Mouse (Mus musculus): ENCODE results near the gene Mdp1.

Mdp1 gene

GRCm38 (mm10) chr14:55643060-55643907 lies 17.0 kb downstream of the Mdp1 start, which contains the start of gene Tm9sf1:
Gene Tm9sf1, minus strand, starts transcription at chr14:55643806.
- peak; percentile 83 for DNase-seq (ENCODE audit: low spot score in 2 of 2)

GRCm38 (mm10) chr14:55642679-55643059 lies 17.6 kb downstream of the Mdp1 start:
- DNase-seq (ENCODE audit: low spot score in 2 of 2) = no peak

- DNase-seq (ENCODE audit: low spot score in 2 of 2) = no peak
Observed at GRCm38 (mm10) chr14:55641291-55641690, 19.0 kb downstream of the Mdp1 start.

- no peak for DNase-seq (ENCODE audit: low spot score in 2 of 2)
Observed at GRCm38 (mm10) chr14:55640816-55641215, 19.5 kb downstream of the Mdp1 start.

GRCm38 (mm10) chr14:55637795-55638194 lies 22.5 kb downstream of the Mdp1 start, which contains the start of gene Gm49378:
Gene Gm49378, minus strand, starts transcription at chr14:55637895.
- no peak for DNase-seq (ENCODE audit: low spot score in 2 of 2)

GRCm38 (mm10) chr14:55635523-55636007 lies 24.7 kb downstream of the Mdp1 start, which contains the start of gene Ipo4:
Gene Ipo4, minus strand, starts transcription at chr14:55635957.
- DNase-seq (ENCODE audit: low spot score in 2 of 2) = peak; percentile 83 to 84

- DNase-seq (ENCODE audit: low spot score in 2 of 2) = no peak
Observed at GRCm38 (mm10) chr14:55634874-55635522, 25.3 kb downstream of the Mdp1 start.

- peak; percentile 48 to 62 for DNase-seq (ENCODE audit: low spot score in 2 of 2)
Observed at GRCm38 (mm10) chr14:55629312-55629711, 31.0 kb downstream of the Mdp1 start.

- DNase-seq (ENCODE audit: low spot score in 2 of 2) = no peak
Observed at GRCm38 (mm10) chr14:55628077-55628827, 32.1 kb downstream of the Mdp1 start.

- peak in 1 of 2 experiments; percentile 17 for DNase-seq (ENCODE audit: low spot score in 2 of 2)
Observed at GRCm38 (mm10) chr14:55618486-55619195, 41.7 kb downstream of the Mdp1 start.

GRCm38 (mm10) chr14:55617822-55618221 lies 42.5 kb downstream of the Mdp1 start, which contains the start of gene Rec8:
Gene Rec8, plus strand, starts transcription at chr14:55618037.
- DNase-seq (ENCODE audit: low spot score in 2 of 2) = peak in 1 of 2 experiments; percentile 17

- no peak for DNase-seq (ENCODE audit: low spot score in 2 of 2)
Observed at GRCm38 (mm10) chr14:55616844-55617243, 43.5 kb downstream of the Mdp1 start.

- no peak for DNase-seq (ENCODE audit: low spot score in 2 of 2)
Observed at GRCm38 (mm10) chr14:55615876-55616275, 44.4 kb downstream of the Mdp1 start.

GRCm38 (mm10) chr14:55614565-55615178 lies 45.6 kb downstream of the Mdp1 start:
- no peak for DNase-seq (ENCODE audit: low spot score in 2 of 2)

- no peak for DNase-seq (ENCODE audit: low spot score in 2 of 2)
Observed at GRCm38 (mm10) chr14:55613346-55613745, 47.0 kb downstream of the Mdp1 start.

- DNase-seq (ENCODE audit: low spot score in 2 of 2) = no peak
Observed at GRCm38 (mm10) chr14:55608339-55608738, 52.0 kb downstream of the Mdp1 start.
